Mouse (Mus musculus): ENCODE results near the gene Gm1123. TPM values are rescaled to one million over a fixed set of nuclear protein-coding genes. Genes with fewer than 3 reads are reported as not detected.

The Gm1123 gene
- 0.10 and 0.13 TPM in 2 replicates for polyA plus RNA-seq (2012; rRNA removed)

DNA sequence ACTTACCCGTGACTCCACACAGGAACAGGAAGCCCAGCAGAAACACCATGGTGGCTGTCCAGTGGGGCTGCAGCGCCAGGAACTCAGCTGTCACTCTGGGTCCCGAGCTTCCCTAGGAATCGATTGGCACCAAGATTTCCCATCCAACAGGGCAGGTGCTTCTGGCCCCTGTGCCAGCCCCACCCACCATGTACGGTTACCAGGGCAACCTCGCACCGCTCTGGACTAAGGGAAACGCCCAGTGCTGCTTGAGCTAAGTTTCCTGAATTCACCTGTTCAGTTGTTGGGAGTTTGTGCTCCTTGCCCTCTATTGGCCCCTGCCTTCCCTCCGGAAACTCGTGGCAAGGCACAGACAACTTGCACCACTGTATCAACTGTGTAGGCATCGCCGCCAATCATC is at the start of gene Gm1123:
Gm1123 (minus strand) TSS at position 141 of the 400 bp plus-strand sequence.

DNA sequence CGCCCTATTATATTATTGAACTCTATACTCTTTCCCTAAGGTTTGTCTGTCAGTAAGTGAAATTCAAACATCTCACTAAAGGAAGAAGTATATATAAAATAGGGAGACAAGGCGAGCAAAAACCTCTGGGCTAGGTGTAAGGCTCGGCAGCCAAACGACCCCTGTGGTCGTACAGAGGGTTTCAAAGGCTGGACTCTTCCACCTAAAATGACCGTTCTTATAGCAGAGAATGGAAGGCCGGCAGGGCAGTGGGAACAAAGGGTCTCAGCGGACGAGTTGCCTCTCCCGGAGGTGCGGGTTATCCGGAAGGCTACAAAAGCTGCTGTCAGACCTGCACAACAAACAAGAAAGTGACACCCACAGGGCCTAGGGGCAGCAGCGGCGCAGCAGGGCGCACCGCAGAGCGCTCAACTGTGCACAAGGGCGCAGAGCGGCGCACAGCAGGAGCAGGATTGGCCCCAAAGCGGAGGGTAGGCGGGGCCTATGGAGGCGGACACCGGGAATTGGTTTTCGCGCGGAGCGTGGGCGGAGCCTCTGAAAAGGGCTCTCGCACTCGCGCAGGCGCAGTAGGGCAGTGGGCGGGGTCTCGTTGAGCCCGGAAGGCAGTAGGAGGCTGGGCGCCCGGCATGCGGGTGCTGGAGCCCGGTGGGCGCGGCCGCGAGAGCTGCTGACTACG is 49.6 kb downstream of the Gm1123 start, which contains the start of gene Faim:
Faim (plus strand) TSS at position 574 of the 676 bp plus-strand sequence.

Other genes with a start within 250 kb of the Gm1123 start
- not detected in 2 replicates for gene Prr23a1, start 193.2 kb downstream of the Gm1123 start, polyA plus RNA-seq (2012; rRNA removed)
- not detected in 2 replicates for gene Prr23a2, start 179.2 kb downstream of the Gm1123 start, polyA plus RNA-seq (2012; rRNA removed)
- gene Prr23a3, start 170.9 kb downstream of the Gm1123 start, polyA plus RNA-seq (2012; rRNA removed) = not detected in 2 replicates
- gene 7420426K07Rik, start 132.6 kb downstream of the Gm1123 start, polyA plus RNA-seq (2012; rRNA removed) = not detected in 2 replicates
- gene Foxl2, start 80.4 kb downstream of the Gm1123 start, polyA plus RNA-seq (2012; rRNA removed) = 0.06 and 0.08 TPM in 2 replicates
- 0.39 and 0.51 TPM in 2 replicates for gene Faim, start 49.3 kb downstream of the Gm1123 start, polyA plus RNA-seq (2012; rRNA removed)
- gene Pik3cb, start 104.9 kb upstream of the Gm1123 start, polyA plus RNA-seq (2012; rRNA removed) = 0.82 and 0.84 TPM in 2 replicates
- not detected in 2 replicates for gene Faiml, start 201.5 kb upstream of the Gm1123 start, polyA plus RNA-seq (2012; rRNA removed)
- 0.44 and 0.58 TPM in 2 replicates for gene Cep70, start 207.7 kb upstream of the Gm1123 start, polyA plus RNA-seq (2012; rRNA removed)

All from stomach, adult 2 months (tissue).